Mouse (Mus musculus): ENCODE data around the gene Pex14.

Pex14 gene

GRCm38 (mm10) chr4:149049351-149050159 lies 50.1 kb downstream of the Pex14 start:
- no peak for DNase-seq

- DNase-seq = no peak
These were observed 50.9 kb downstream of the Pex14 start for GRCm38 (mm10) chr4:149048625-149049228.

GRCm38 (mm10) chr4:149047360-149047759 lies 52.3 kb downstream of the Pex14 start:
- DNase-seq = no peak

- no peak for DNase-seq
These were observed 53.8 kb downstream of the Pex14 start for GRCm38 (mm10) chr4:149045885-149046284.

GRCm38 (mm10) chr4:149040289-149040688 lies 59.4 kb downstream of the Pex14 start:
- DNase-seq = no peak

GRCm38 (mm10) chr4:149037706-149038105 lies 62.0 kb downstream of the Pex14 start:
- no peak for DNase-seq

- no peak for DNase-seq
These were observed 63.1 kb downstream of the Pex14 start for GRCm38 (mm10) chr4:149036592-149036991.

- no peak for DNase-seq
These were observed 68.2 kb downstream of the Pex14 start for GRCm38 (mm10) chr4:149031507-149031906.

GRCm38 (mm10) chr4:149027571-149027970 lies 72.1 kb downstream of the Pex14 start:
- DNase-seq = no peak

- DNase-seq = no peak
These were observed 74.4 kb downstream of the Pex14 start for GRCm38 (mm10) chr4:149025242-149025641.

- DNase-seq = no peak
These were observed 78.7 kb downstream of the Pex14 start for GRCm38 (mm10) chr4:149021021-149021420.

- no peak for DNase-seq
These were observed 80.2 kb downstream of the Pex14 start for GRCm38 (mm10) chr4:149019456-149019855.

GRCm38 (mm10) chr4:149006756-149007155 lies 92.9 kb downstream of the Pex14 start:
- DNase-seq = no peak

- DNase-seq = no peak
These were observed 93.6 kb downstream of the Pex14 start for GRCm38 (mm10) chr4:149006107-149006506.

- DNase-seq = no peak
These were observed 97.1 kb downstream of the Pex14 start for GRCm38 (mm10) chr4:149002441-149003093.

- DNase-seq = no peak
These were observed 98.2 kb downstream of the Pex14 start for GRCm38 (mm10) chr4:149001515-149001914.

GRCm38 (mm10) chr4:149000746-149001145 lies 98.9 kb downstream of the Pex14 start:
- DNase-seq = no peak

GRCm38 (mm10) chr4:148993948-148994347 lies 105.7 kb downstream of the Pex14 start:
- DNase-seq = no peak

GRCm38 (mm10) chr4:148990038-148990437 lies 109.6 kb downstream of the Pex14 start:
- DNase-seq = no peak

GRCm38 (mm10) chr4:148985541-148986476 lies 113.9 kb downstream of the Pex14 start:
- no peak for DNase-seq

GRCm38 (mm10) chr4:148984701-148985540 lies 114.8 kb downstream of the Pex14 start:
- no peak for DNase-seq

GRCm38 (mm10) chr4:148982274-148982673 lies 117.4 kb downstream of the Pex14 start:
- DNase-seq = no peak
